Mouse (Mus musculus) heart, embryonic 15.5 days (tissue): ENCODE results near the gene Mad2l2. TPM values are rescaled to one million over a fixed set of nuclear protein-coding genes. Genes with fewer than 3 reads are reported as not detected.
"Not testable (repeated sequence)": the region's sequence is repeated elsewhere in the genome, so short reads cannot be mapped to it uniquely, and the experiment has no call there.

Source experiments
- ATAC-seq: fragments of 200-750 bp; cut with Nextera tagmentation; replicated peaks from 2 replicates; pipeline ENCODE4 v1.8.0; 2017; ENCODE audit warnings: low read depth, moderate TSS enrichment; ENCODE audit not compliant: insufficient number of reproducible peaks, insufficient read depth, low FRiP score
- H3K27ac ChIP-seq: fragments of 300-500 bp; sonication (generic); 2 replicates; pipeline ENCODE4 v1.5.1; 2015; ENCODE audit warnings: mild to moderate bottlenecking, inconsistent platforms
- H3K27me3 ChIP-seq: fragments of 300-500 bp; sonication (generic); 2 replicates; pipeline ENCODE4 v1.6.1; 2015; ENCODE audit warnings: inconsistent platforms
- H3K36me3 ChIP-seq: fragments of 300-500 bp; sonication (generic); 2 replicates; pipeline ENCODE4 v1.6.1; 2015; ENCODE audit warnings: mild to moderate bottlenecking, inconsistent platforms
- H3K4me1 ChIP-seq: fragments of 300-500 bp; sonication (generic); replicated peaks from 2 replicates; pipeline ENCODE4 v1.6.1; 2015; ENCODE audit warnings: inconsistent platforms
- H3K4me2 ChIP-seq: fragments of 300-500 bp; sonication (generic); 2 replicates; pipeline ENCODE4 v1.6.1; 2015; ENCODE audit warnings: inconsistent platforms, mild to moderate bottlenecking, moderate library complexity
- H3K4me3 ChIP-seq: fragments of 300-500 bp; sonication (generic); 2 replicates; pipeline ENCODE4 v1.5.1; 2015; ENCODE audit warnings: mild to moderate bottlenecking, inconsistent platforms
- H3K9ac ChIP-seq: fragments of 300-500 bp; sonication (generic); 2 replicates; pipeline ENCODE4 v1.6.1; 2015; ENCODE audit warnings: mild to moderate bottlenecking, inconsistent platforms
- H3K9me3 ChIP-seq: fragments of 300-500 bp; sonication (generic); replicated peaks from 2 replicates; pipeline ENCODE4 v1.6.1; 2016; ENCODE audit warnings: inconsistent platforms
- WGBS: fragments of 180-500 bp; shearing (Covaris S2); methylation state at CpG from one replicate; pipeline ENCODE4 v1.1.7; 2015; ENCODE audit warnings: mixed read lengths; 5-methylcytosine and 5-hydroxymethylcytosine counted together
- polyA plus RNA-seq: library from polyadenylated mRNA; unstranded; fragments of >200 nt; fragmentation: Nextera tagmentation; extraction: Ambion mirVana; gene quantifications from 2 replicates; pipeline ENCODE4 v1.2.1, GENCODE M21; 2015

Mad2l2 gene
- polyA plus RNA-seq, 1 experiment from 2014 or later, result 30.9 TPM

GRCm38 (mm10) chr4:148109215-148109614 is 21.0 kb upstream of the Mad2l2 start:
- 51% methylated on average over 5 of the region's 5 CpGs for WGBS
- ATAC-seq, result no peak
- H3K4me2 ChIP-seq, result no peak overlapping the region

GRCm38 (mm10) chr4:148112519-148112918 is 17.7 kb upstream of the Mad2l2 start:
- Histone ChIP-seq H3K27ac (no peak overlapping the region), H3K4me1 (peaks cover 25% of the 10 kb centered on the region), H3K4me2 (no peak overlapping the region), H3K4me3 (no peak overlapping the region), H3K9me3 (no peaks in the 10 kb centered on the region), H3K36me3 (no peaks in the 10 kb centered on the region), H3K27me3 (peaks cover 17% of the 10 kb centered on the region), H3K9ac (no peak overlapping the region)
- 76% methylated on average over 12 of the region's 12 CpGs for WGBS
- no peak for ATAC-seq

More at GRCm38 (mm10) chr4:148109215-148109614, 21.0 kb upstream of the Mad2l2 start:
- Histone ChIP-seq H3K9me3 (no peaks in the 10 kb centered on the region), H3K27ac (no peak overlapping the region), H3K27me3 (peaks cover 11% of the 10 kb centered on the region; the same call in 1 of the 2 replicates), H3K4me3 (no peak overlapping the region), H3K36me3 (no peaks in the 10 kb centered on the region), H3K4me1 (peaks cover 21% of the 10 kb centered on the region), H3K9ac (no peak overlapping the region)

DNA sequence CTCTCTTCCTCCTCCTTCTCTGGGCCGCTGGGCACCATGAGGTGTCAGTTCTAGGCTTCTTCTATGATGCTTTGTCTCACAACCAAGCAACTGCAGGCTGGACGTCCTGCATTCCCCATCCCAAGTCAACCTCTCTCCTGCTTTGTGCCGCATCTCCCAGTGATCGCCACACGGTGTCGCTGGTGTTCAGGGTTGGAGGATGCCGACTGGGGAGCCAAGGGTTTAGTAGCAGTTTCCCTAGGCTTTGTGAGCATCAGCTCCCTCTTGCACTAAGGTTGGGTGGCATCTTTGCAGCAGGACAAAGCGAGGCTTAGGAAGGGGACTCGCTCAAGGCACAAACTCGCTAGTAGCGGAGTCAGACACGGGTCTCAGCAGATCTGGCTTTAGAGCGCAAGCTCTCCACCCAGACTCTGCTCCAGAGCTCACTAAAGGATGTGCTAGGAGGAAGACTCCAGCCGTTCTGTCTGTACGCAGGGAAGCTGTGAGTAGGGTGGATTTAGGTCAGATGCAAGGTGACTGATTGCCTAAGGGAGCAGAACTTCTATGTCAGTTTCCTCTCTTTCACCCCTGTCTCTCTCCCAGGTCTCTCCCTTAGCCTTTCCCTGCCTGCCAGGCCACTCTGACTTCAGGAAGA is 15.3 kb upstream of the Mad2l2 start:
- 7% methylated on average over 15 of the region's 15 CpGs for WGBS
- Histone ChIP-seq H3K4me2 (peak overlapping the region; percentile 21; the same call in 1 of the 2 replicates), H3K27ac (no peak overlapping the region)

GRCm38 (mm10) chr4:148115467-148115866 is 14.7 kb upstream of the Mad2l2 start:
- no peak overlapping the region for H3K9ac ChIP-seq
- H3K36me3 ChIP-seq, result no peaks in the 10 kb centered on the region
- H3K4me2 ChIP-seq, result peak overlapping the region; percentile 21; the same call in 1 of the 2 replicates
- ATAC-seq, result peak; percentile 32; the same call in 1 of the 2 replicates
- no peak overlapping the region for H3K27ac ChIP-seq
- H3K4me1 ChIP-seq, result peaks cover 8% of the 10 kb centered on the region
- 2% methylated on average over 15 of the region's 15 CpGs for WGBS
- H3K4me3 ChIP-seq, result no peak overlapping the region
- H3K9me3 ChIP-seq, result no peaks in the 10 kb centered on the region
- H3K27me3 ChIP-seq, result peaks cover 21% of the 10 kb centered on the region

More for the DNA sequence above, 15.3 kb upstream of the Mad2l2 start:
- H3K4me3 ChIP-seq, result no peak overlapping the region
- H3K36me3 ChIP-seq, result no peaks in the 10 kb centered on the region
- no peaks in the 10 kb centered on the region for H3K9me3 ChIP-seq
- peak; percentile 33; the same call in 1 of the 2 replicates for ATAC-seq
- peaks cover 21% of the 10 kb centered on the region for H3K27me3 ChIP-seq
- no peak overlapping the region for H3K9ac ChIP-seq
- H3K4me1 ChIP-seq, result peaks cover 8% of the 10 kb centered on the region

- H3K9me3 ChIP-seq, result no peaks in the 10 kb centered on the region
- H3K27ac ChIP-seq, result no peak overlapping the region
- H3K4me2 ChIP-seq, result no peak overlapping the region
- peaks cover 8% of the 10 kb centered on the region for H3K4me1 ChIP-seq
- H3K27me3 ChIP-seq, result peaks cover 23% of the 10 kb centered on the region
- no peak overlapping the region for H3K4me3 ChIP-seq
- no peaks in the 10 kb centered on the region for H3K36me3 ChIP-seq
- 76% methylated on average over 4 of the region's 4 CpGs for WGBS
- ATAC-seq, result no peak
- H3K9ac ChIP-seq, result no peak overlapping the region
These were observed 13.5 kb upstream of the Mad2l2 start for GRCm38 (mm10) chr4:148116657-148117056.

GRCm38 (mm10) chr4:148117392-148117791 is 12.8 kb upstream of the Mad2l2 start:
- H3K9ac ChIP-seq, result no peak overlapping the region
- WGBS, result 78% methylated on average over 4 of the region's 4 CpGs
- H3K27ac ChIP-seq, result no peak overlapping the region
- no peak for ATAC-seq
- H3K27me3 ChIP-seq, result peaks cover 24% of the 10 kb centered on the region
- no peak overlapping the region for H3K4me3 ChIP-seq
- no peaks in the 10 kb centered on the region for H3K36me3 ChIP-seq
- peaks cover 8% of the 10 kb centered on the region for H3K4me1 ChIP-seq
- no peaks in the 10 kb centered on the region for H3K9me3 ChIP-seq
- H3K4me2 ChIP-seq, result no peak overlapping the region

- not testable (repeated sequence) for H3K9me3 ChIP-seq, H3K4me2 ChIP-seq, H3K36me3 ChIP-seq, H3K4me3 ChIP-seq, ATAC-seq, H3K4me1 ChIP-seq, H3K27ac ChIP-seq, H3K9ac ChIP-seq
- H3K27me3 ChIP-seq, result peaks cover 32% of the 10 kb centered on the region
- 81% methylated on average over 9 of the region's 9 CpGs for WGBS
These were observed 10.6 kb upstream of the Mad2l2 start for GRCm38 (mm10) chr4:148119578-148119977.

DNA sequence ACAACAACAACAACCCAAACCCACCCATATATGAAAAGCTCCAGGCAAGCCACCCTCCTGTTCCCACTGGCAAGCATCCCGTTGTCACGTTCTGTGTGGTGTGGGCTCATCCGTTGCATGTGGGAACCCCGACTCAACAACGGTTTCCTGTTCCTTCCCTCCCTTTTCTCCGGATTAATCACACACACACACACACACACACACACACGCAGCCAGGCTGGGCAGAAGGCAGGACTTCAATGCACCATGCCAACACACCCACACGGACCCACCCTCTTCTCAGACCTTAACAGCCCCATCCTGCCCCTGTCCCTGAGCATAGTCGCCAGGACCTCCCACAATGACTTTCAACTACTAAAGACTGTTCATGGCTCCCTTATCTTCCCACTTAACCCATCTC is 9.6 kb upstream of the Mad2l2 start:
- ATAC-seq, result no peak
- 60% methylated on average over 9 of the region's 9 CpGs for WGBS
- H3K4me2 ChIP-seq, result no peak overlapping the region

DNA sequence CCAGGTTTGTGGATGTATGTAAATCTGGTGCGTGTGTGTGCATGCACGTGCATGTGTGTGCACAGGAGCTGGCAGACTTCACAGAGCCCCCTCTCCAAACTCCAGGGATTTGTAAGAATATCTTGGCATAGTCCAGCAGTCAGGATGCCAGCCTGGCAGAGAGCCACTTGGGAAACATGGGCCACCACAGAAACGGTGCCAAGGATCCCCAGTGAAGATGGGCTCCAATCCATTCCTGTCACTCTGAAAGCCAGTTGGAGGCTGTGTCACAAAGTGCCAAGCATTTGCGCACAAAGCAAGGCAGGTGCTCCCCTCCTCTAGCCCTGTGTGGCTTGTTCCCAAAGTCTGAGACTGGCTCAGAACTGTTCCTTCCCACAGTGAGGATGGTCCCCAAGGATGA is 8.8 kb upstream of the Mad2l2 start:
- WGBS, result 78% methylated on average over 4 of the region's 4 CpGs
- H3K9ac ChIP-seq, result no peak overlapping the region
- H3K9me3 ChIP-seq, result no peaks in the 10 kb centered on the region
- H3K4me3 ChIP-seq, result no peak overlapping the region
- no peak overlapping the region for H3K27ac ChIP-seq
- no peaks in the 10 kb centered on the region for H3K36me3 ChIP-seq
- H3K4me1 ChIP-seq, result no peaks in the 10 kb centered on the region
- no peak for ATAC-seq
- H3K4me2 ChIP-seq, result no peak overlapping the region
- H3K27me3 ChIP-seq, result peaks cover 32% of the 10 kb centered on the region

More for the DNA sequence above, 9.6 kb upstream of the Mad2l2 start:
- H3K4me3 ChIP-seq, result no peak overlapping the region
- no peaks in the 10 kb centered on the region for H3K9me3 ChIP-seq
- H3K36me3 ChIP-seq, result no peaks in the 10 kb centered on the region
- H3K9ac ChIP-seq, result no peak overlapping the region
- H3K27ac ChIP-seq, result no peak overlapping the region
- peaks cover 2% of the 10 kb centered on the region for H3K4me1 ChIP-seq
- H3K27me3 ChIP-seq, result peaks cover 32% of the 10 kb centered on the region

GRCm38 (mm10) chr4:148121982-148122693 is 8.0 kb upstream of the Mad2l2 start:
- Histone ChIP-seq H3K9me3 (no peaks in the 10 kb centered on the region), H3K4me1 (no peaks in the 10 kb centered on the region), H3K27me3 (peaks cover 38% of the 10 kb centered on the region), H3K4me3 (no peak overlapping the region), H3K36me3 (no peaks in the 10 kb centered on the region), H3K4me2 (no peak overlapping the region), H3K27ac (no peak overlapping the region), H3K9ac (no peak overlapping the region)
- WGBS, result 13% methylated on average over 6 of the region's 6 CpGs
- no peak for ATAC-seq

DNA sequence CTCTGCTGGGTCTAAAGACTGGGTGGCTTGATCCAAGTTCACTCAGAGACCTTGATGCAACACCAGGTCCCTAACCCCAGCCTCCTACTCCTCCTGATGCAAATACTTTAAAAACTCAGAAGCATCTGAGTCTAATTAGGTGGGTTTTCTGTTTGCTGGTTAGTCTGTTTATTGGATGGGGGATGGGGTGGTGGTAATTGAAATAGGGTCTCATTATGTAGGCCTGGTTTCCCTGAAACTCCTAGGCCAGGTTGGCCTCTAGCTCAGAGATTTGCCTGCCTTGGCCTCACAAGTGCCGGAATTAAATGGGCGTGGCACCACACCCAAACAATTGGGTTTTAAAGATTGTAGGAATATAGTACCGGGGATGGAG is 7.5 kb upstream of the Mad2l2 start:
- Histone ChIP-seq H3K9me3 (no peaks in the 10 kb centered on the region), H3K9ac (no peak overlapping the region), H3K4me2 (no peak overlapping the region), H3K27ac (no peak overlapping the region), H3K36me3 (no peaks in the 10 kb centered on the region), H3K27me3 (peaks cover 44% of the 10 kb centered on the region), H3K4me3 (no peak overlapping the region), H3K4me1 (no peaks in the 10 kb centered on the region)
- no peak for ATAC-seq
- 72% methylated on average over 3 of the region's 3 CpGs for whole genome bisulfite sequencing

DNA sequence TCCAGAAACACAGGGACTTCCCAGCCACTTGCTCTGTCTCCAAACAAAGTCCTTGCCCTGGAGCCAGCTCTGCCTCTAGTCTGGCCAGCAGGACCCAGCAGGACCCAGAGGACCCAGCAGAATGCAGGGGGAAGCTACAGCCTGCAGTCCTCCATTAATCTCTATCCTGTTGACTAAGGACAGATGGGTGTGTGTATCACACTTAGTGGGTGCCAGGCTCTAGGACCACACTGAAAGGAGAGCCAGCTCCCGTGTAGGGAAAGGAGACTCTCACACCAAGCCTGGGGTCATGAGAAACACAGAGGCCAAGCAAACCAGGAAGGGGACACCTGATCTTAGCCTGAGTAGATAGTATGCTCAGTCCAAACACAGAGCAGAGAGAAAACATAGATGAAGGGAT is 1.9 kb upstream of the Mad2l2 start:
- Histone ChIP-seq H3K4me1 (peaks cover 13% of the 10 kb centered on the region), H3K27me3 (peaks cover 83% of the 10 kb centered on the region), H3K36me3 (no peaks in the 10 kb centered on the region), H3K4me3 (no peak overlapping the region), H3K4me2 (no peak overlapping the region), H3K27ac (no peak overlapping the region), H3K9me3 (no peaks in the 10 kb centered on the region), H3K9ac (no peak overlapping the region)
- 48% methylated on average over 1 of the region's 1 CpGs for WGBS
- no peak for ATAC-seq
